Mouse (Mus musculus) kidney, adult 2 months (tissue): Measurements from ENCODE around the gene Nat14. TPM values are rescaled to one million over a fixed set of nuclear protein-coding genes. Genes with fewer than 3 reads are reported as not detected.
A peak's percentile ranks its signal among the peaks of the same experiment; 100 is the strongest.

Source experiments
- DNase-seq: peaks from one replicate; pipeline ENCODE4 v3.0.0; 2021
- H3K27ac ChIP-seq: fragments of 200-500 bp; 2 replicates; pipeline ENCODE4 v1.5.1; 2012; ENCODE audit warnings: low read depth, low read length, control low read depth, inconsistent platforms; ENCODE audit not compliant: insufficient read depth
- H3K27me3 ChIP-seq: fragments of 200-500 bp; replicated peaks from 2 replicates; pipeline ENCODE4 v1.6.1; 2012; ENCODE audit warnings: mild to moderate bottlenecking, moderate library complexity, low read length, inconsistent platforms; ENCODE audit not compliant: control insufficient read depth, insufficient read depth
- H3K36me3 ChIP-seq: fragments of 200-500 bp; 2 replicates; pipeline ENCODE4 v1.6.1; 2012; ENCODE audit warnings: mild to moderate bottlenecking, moderate library complexity, low read length, inconsistent platforms; ENCODE audit not compliant: control insufficient read depth, insufficient read depth
- H3K4me1 ChIP-seq: fragments of 200-500 bp; 2 replicates; pipeline ENCODE4 v1.6.1; 2011; ENCODE audit warnings: low read length; ENCODE audit not compliant: control insufficient read depth, insufficient read depth
- H3K4me3 ChIP-seq: fragments of 200-500 bp; 2 replicates; pipeline ENCODE4 v1.5.1; 2011; ENCODE audit warnings: mild to moderate bottlenecking, low read depth, low read length, control low read depth; ENCODE audit not compliant: insufficient read depth
- CTCF ChIP-seq: fragments of 200-500 bp; conservative IDR thresholded peaks from 2 replicates; pipeline ENCODE4 v1.5.1; 2011; ENCODE audit warnings: low read depth, mild to moderate bottlenecking, control low read depth, low read length, moderate library complexity, mixed read lengths; ENCODE audit not compliant: insufficient read depth, insufficient read length
- POLR2A ChIP-seq: fragments of 200-500 bp; IDR thresholded peaks from one replicate; pipeline ENCODE4 v1.6.1; 2011; ENCODE audit warnings: low read depth, low read length, control low read depth
- WGBS: fragments of 180-500 bp; shearing (Covaris S2); methylation state at CpG from one replicate; pipeline ENCODE4 v1.1.7; 2018; 5-methylcytosine and 5-hydroxymethylcytosine counted together
- polyA plus RNA-seq: library from polyadenylated mRNA; depleted of rRNA; stranded (reverse); fragments of >200 nt; gene quantifications from 2 replicates; pipeline ENCODE4 v1.2.3, GENCODE M21; 2012

Nat14 gene
- polyA plus RNA-seq, 1 experiment, result 5.7 TPM

- no peaks in the 10 kb centered on the region for H3K27me3 ChIP-seq
- H3K4me3 ChIP-seq, result peak overlapping the region; percentile 33
- no peak for DNase-seq
- 23% methylated on average over 18 of the region's 18 CpGs for WGBS
- no peaks in the 10 kb centered on the region; the same call in 1 of the 2 replicates for H3K36me3 ChIP-seq
- no peak overlapping the region for H3K27ac ChIP-seq
- no peak for TF ChIP-seq POLR2A
- no peak for TF ChIP-seq CTCF
- 0 out of 2 replicates have a peak, but pooled peaks cover 5% of the 10 kb centered on the region for H3K4me1 ChIP-seq
Observed at GRCm38 (mm10) chr7:4898851-4899648, 22.8 kb upstream of the Nat14 start.

- H3K4me1 ChIP-seq, result 0 out of 2 replicates have a peak, but pooled peaks cover 5% of the 10 kb centered on the region
- no peak overlapping the region for H3K27ac ChIP-seq
- no peaks in the 10 kb centered on the region for H3K27me3 ChIP-seq
- TF ChIP-seq POLR2A, result no peak
- no peak for TF ChIP-seq CTCF
- H3K4me3 ChIP-seq, result peak overlapping the region; percentile 33
- WGBS, result 6% methylated on average over 19 of the region's 19 CpGs
- no peak for DNase-seq
- H3K36me3 ChIP-seq, result no peaks in the 10 kb centered on the region; the same call in 1 of the 2 replicates
Observed at GRCm38 (mm10) chr7:4899649-4900522, 21.9 kb upstream of the Nat14 start.

GRCm38 (mm10) chr7:4900523-4900851, 21.3 kb upstream of the Nat14 start:
- Histone ChIP-seq H3K27me3 (no peaks in the 10 kb centered on the region), H3K4me3 (no peak overlapping the region; the same call in 1 of the 2 replicates), H3K4me1 (0 out of 2 replicates have a peak, but pooled peaks cover 5% of the 10 kb centered on the region), H3K27ac (no peak overlapping the region), H3K36me3 (no peaks in the 10 kb centered on the region; the same call in 1 of the 2 replicates)
- TF ChIP-seq CTCF (no peak), POLR2A (no peak)
- no peak for DNase-seq
- WGBS, result 38% methylated on average over 11 of the region's 11 CpGs

DNA sequence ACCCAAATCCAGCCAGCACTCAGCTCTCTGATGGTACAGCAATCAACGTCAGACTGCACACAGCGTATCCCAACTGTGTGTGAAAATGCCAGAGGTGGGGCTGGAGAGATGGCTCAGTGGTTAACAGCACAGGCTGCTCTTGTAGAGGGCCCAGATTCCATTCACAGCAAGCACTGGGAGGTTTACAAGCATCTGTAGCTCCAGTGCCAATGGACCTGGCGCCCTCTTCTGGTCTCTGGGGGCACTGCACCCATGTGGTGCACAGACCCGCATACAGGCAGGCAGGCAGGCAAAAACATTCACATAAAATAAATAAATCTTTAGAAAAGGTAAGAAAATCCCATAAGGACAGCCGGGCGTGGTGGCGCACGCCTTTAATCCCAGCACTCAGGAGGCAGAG, 20.7 kb upstream of the Nat14 start:
- Histone ChIP-seq H3K36me3 (no peaks in the 10 kb centered on the region; the same call in 1 of the 2 replicates), H3K27me3 (no peaks in the 10 kb centered on the region), H3K27ac (no peak overlapping the region), H3K4me3 (no peak overlapping the region), H3K4me1 (0 out of 2 replicates have a peak, but pooled peaks cover 5% of the 10 kb centered on the region)
- TF ChIP-seq POLR2A (no peak), CTCF (peak; percentile 51)
- WGBS, result 59% methylated on average over 8 of the region's 8 CpGs
- no peak for DNase-seq

- 78% methylated on average over 9 of the region's 9 CpGs for WGBS
- H3K36me3 ChIP-seq, result no peaks in the 10 kb centered on the region
- DNase-seq, result no peak
- no peak overlapping the region for H3K27ac ChIP-seq
- no peaks in the 10 kb centered on the region for H3K27me3 ChIP-seq
- no peak overlapping the region for H3K4me3 ChIP-seq
- 0 out of 2 replicates have a peak, but pooled peaks cover 5% of the 10 kb centered on the region for H3K4me1 ChIP-seq
- no peak for TF ChIP-seq CTCF
- TF ChIP-seq POLR2A, result no peak
Observed at GRCm38 (mm10) chr7:4902404-4902803, 19.4 kb upstream of the Nat14 start.

DNA sequence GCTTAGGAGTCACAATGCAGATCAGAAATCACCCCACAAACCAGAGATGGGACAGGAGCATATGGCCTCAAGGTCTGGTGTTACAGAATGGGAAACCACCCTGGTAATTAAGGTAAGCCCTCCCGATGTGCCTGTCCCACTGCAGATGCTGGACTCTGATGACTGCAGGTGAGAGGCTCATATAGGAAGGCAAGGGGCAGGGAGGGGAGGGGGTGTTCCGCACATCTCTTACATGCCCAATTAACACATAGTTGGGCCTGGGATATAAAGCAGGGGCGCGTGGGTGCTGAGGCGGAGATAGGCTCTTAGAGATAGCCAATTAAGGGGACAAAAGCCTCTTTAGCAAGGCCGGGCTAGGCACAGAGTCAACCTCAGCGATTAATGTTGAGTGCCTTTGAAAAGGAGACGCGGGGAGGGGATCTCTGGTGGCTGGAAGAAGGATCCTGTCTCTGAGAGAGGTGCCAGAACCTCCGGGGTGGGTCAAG, 15.3 kb upstream of the Nat14 start, which contains the start of gene Gm36210:
Gm36210 (minus strand) TSS at position 51 of the 485 bp plus-strand sequence.
- Histone ChIP-seq H3K4me1 (no peaks in the 10 kb centered on the region), H3K27ac (no peak within 1 kb of the TSS), H3K36me3 (no peaks in the 10 kb centered on the region), H3K4me3 (no peak within 1 kb of the TSS), H3K27me3 (no peaks in the 10 kb centered on the region)
- DNase-seq, result no peak
- 61% methylated on average over 10 of the region's 10 CpGs for WGBS
- TF ChIP-seq CTCF (no peak), POLR2A (no peak)

- Histone ChIP-seq H3K4me1 (peaks cover 13% of the 10 kb centered on the region), H3K36me3 (no peaks in the 10 kb centered on the region), H3K4me3 (no peak overlapping the region), H3K27me3 (no peaks in the 10 kb centered on the region), H3K27ac (no peak overlapping the region)
- peak; percentile 65 for DNase-seq
- no peak for TF ChIP-seq POLR2A
- TF ChIP-seq CTCF, result peak; percentile 53
- 22% methylated on average over 9 of the region's 9 CpGs for WGBS
Observed at GRCm38 (mm10) chr7:4911561-4911960, 10.3 kb upstream of the Nat14 start.
